Mouse (Mus musculus) layer of hippocampus, adult 11-12 months (tissue): ENCODE results near the gene Ccdc61.

Experiments used
- DNase-seq: peaks from one replicate; pipeline ENCODE4 v3.0.0; 2022; ENCODE audit warnings: low spot score

Gene Ccdc61

DNA sequence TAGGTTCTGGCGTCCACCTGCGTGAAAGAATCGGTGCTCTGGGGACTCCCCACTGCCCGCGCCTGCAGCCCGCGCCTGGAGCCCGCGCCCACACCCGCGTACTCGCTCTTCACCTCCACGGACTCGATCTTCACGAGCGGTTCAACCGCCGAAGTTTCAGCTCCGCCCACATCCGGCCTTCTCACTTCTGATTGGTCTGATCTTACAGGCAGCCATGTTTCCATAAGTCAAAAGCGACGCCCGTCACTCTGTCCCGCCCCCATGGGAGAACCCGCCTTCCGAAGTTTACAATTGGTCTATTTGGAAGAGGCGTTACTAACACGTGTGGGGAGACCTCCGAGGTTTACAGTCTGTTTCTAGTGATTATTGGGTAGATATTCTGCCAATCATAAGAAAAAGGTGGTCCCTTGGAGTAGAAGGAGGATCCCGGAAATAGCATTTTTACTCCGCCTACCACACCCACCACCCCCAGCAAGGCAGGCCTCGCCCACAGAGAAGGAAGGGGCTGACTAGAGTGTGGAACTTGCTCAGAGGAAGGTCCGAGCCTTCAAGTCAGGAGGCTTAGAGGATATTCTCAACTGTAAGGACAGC lies at the start of gene Ccdc61:
Gene Ccdc61 (minus strand): TSS at position 175 of the 591 bp plus-strand sequence.
- DNase-seq = peak; percentile 99

- no peak for DNase-seq
Measured at GRCm38 (mm10) chr7:18959446-18959845, 49.2 kb upstream of the Ccdc61 start.

- no peak for DNase-seq
Measured at GRCm38 (mm10) chr7:18958384-18958766, 48.2 kb upstream of the Ccdc61 start.

DNA sequence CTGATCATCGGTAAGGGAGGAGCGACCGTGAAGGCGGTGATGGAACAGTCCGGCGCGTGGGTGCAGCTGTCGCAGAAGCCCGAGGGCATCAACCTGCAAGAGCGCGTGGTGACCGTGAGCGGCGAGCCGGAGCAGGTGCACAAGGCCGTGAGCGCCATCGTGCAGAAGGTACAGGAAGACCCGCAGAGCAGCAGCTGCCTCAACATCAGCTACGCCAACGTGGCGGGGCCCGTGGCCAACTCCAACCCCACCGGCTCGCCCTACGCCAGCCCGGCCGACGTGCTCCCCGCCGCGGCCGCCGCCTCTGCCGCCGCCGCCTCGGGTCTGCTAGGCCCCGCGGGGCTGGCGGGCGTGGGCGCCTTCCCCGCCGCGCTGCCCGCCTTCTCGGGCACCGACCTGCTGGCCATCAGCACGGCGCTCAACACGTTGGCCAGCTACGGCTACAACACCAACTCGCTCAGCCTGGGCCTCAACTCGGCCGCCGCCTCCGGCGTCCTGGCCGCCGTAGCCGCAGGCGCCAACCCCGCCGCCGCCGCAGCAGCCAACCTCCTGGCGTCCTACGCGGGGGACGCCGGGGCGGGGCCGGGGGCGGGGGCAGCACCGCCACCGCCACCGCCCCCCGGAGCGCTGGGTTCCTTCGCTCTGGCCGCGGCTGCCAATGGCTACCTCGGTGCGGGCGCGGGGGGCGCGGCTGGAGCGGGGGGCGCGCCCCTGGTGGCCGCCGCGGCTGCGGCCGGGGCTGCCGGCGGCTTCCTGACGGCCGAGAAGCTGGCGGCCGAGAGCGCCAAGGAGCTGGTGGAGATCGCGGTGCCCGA lies 47.6 kb upstream of the Ccdc61 start:
- peak; percentile 53 for DNase-seq

DNA sequence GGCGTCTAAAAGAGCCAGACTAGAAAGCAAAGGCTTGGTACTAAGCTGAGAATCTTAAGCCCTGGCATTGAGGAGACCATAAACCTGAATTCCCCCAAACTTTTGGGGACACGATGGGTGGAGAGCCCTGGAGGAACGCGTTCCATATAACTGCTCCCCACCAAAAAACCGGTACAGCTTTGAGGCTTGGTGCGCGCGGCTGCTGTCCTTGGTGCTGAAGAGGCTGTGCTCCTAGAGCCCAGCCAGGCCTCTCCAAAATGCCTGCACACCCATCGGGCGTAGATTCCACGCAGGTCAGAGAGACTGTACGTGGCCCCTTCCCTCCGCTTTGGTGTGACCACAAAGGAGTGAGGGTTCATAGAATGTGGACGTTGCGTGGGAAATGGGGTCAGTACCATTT lies 41.2 kb upstream of the Ccdc61 start:
- DNase-seq = no peak

- DNase-seq = no peak
Measured at GRCm38 (mm10) chr7:18950523-18951315, 40.5 kb upstream of the Ccdc61 start.

DNA sequence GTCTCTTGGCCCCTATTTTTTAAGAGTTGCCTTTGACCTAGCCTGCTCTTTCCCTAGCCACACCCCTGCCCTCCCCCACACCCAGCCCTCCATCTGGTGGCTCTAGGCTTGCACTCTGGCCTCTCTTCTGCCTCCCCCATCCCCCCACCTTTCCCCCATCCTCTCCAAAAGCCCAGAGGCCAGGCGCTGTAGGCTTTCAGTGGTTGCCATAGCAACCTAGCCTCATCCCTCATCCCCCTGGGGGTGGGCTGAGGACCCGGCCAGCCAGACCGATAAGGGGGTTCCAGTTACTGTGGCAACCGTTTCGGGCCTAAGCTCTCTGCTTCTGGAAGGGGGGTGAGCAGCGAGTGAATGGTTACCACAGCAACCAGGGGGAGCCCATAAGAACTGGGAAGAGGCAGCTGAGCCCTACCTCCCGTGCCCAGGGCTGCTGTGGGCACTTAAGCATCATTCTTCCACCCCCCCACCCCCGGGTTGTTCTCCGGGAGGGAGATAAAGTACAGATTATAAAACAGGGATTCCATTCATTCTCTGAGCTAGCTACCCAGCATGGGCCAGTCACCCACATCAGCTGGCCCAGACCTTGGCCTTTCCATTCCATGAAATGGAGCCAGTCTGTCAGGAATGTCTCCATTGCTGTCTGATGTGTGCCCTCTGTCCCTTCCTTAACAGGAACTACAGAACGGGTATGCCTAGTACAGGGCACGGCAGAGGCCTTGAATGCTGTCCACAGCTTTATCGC lies 39.7 kb upstream of the Ccdc61 start:
- DNase-seq = no peak

DNA sequence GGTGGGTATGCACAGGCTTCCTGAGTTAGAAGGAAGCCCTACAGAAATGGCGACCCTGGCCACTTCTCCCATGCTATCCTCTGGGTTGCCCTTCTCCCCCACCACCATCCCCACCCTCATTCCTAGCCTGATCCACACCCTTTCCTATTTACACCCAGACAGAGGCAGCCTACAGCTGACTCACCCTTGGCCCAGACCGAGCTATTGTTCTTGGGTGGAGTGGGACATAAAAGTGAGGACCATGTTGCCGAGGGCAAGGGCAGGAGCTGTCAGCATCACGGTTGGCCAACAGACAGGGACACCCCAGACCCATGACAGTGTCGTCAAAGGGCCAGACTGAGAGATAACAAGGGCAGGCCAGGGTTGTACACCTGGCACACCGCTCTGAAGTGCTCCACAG lies 37.9 kb upstream of the Ccdc61 start:
- no peak for DNase-seq

DNA sequence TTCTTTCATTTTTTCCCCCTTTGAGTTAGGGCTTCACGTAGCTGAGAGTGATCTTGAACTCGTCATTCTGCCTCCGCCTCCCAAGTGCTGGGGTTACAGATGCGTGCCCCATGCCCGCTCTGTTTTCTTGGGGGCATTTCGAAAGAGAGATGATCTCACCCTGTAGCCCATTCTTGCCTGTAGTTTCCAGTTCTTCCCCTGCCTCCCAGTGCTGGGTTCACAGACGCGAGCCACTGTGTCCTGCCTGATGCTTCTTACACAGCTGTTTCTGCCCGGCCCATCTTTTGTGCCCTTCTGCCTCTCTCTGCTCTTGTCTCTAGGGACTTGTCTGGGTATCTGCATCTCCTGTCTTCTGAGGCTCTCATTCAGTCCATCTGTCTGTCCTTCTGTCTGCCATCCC lies 32.6 kb upstream of the Ccdc61 start:
- no peak for DNase-seq

DNA sequence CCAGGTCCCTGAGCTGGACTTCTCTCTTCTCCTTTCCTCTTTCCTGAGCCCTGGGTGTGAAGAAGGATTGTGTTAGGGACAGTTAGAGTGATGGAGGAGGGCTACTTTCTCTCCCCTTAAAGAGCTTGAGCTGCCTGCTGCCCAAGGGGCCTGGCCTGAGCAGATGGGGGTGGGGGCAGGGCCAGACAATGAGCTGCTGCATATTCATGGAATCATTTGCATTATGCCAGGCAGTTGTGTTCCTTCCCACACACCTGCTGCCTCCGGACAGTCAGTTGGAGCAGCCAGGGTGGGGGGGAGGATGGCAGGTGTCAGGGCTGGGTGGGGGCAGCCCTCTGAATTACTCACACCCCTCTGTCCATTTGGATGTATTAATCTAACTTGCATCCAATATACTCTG lies 32.2 kb upstream of the Ccdc61 start:
- DNase-seq = no peak

GRCm38 (mm10) chr7:18927759-18928158 lies 17.5 kb upstream of the Ccdc61 start:
- no peak for DNase-seq

DNA sequence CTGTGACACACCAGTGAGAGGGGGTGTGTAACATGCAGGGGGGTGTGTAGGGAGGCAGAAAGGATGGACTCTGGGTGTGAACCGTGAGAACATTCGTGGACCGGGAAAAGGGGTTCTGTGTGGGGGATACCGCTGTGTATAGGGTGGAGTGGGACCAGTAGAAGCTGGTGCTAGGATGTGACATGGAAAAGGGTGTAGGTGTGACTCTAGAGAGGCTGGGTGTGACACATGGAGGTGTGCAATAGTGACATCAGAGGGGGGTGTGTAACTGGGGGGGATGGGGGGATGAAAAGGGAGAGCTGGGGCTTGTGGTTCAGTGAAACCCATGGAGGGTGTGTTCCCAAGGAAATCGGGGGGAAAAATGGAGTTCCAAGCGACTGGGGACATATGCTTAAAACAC lies 16.7 kb upstream of the Ccdc61 start:
- no peak for DNase-seq

DNA sequence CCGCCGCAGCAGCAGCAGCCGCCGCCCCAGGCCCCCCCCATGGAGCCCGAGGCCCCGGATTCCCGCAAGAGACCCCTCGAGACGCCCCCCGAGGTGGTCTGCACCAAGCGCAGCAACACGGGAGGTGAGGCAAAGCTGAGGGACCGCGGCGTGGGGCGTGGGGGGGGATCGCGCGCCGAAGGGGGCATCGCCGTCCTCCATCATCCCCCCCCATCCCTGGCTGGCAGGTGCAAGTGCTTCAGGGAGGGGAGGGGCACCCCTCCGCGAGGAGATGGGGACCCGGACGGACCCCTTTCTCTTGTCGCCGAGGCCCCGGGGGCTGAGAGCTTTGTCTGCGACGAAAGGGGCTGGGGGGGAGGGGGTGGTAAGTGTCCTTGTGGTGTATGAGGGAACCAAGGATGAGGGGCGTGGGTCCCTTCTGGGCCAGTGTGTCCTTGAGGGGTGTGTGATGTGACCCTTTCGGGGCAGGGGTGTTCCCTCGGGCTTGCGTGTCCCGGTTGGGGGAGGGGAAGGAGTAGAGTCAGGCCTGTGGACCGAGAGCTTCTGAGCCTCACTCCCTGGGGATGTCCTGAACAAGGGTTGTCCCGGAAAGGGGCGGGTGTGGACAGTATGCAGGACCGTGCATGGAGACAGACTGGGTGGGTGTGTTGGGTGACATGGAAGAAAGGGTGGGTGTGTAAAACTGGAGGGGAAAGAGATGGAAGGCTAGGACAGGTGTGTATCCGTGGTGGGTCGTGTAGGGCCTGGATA lies 16.0 kb upstream of the Ccdc61 start:
- no peak for DNase-seq

GRCm38 (mm10) chr7:18925162-18925938 lies 15.1 kb upstream of the Ccdc61 start, which contains the start of gene Nova2:
Gene Nova2, plus strand, starts transcription at chr7:18925888.
- DNase-seq = peak; percentile 97

GRCm38 (mm10) chr7:18924321-18924720 lies 14.1 kb upstream of the Ccdc61 start:
- DNase-seq = no peak

DNA sequence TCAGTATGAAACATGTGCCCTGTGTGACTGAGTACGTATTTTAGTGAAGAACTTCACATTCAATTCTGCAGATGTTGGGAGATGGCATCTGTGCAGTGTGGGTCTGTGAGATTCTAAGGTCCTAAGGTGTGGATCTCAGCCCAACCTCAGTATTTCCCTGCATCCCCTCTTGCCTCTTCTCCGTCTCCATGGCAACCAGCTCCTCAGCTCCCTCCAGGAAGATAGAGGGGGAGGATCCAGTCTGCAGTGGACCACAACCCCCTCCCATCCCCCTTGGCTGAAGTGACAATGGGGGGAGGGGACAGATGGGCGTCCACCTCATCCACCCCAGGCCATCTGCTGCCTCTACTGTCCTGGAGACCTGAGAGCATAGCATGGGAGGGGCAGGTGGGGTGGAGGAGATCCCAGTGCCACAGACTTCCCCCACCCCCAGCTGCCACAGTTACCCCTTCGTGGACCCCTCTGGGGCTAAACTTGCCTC lies 13.5 kb upstream of the Ccdc61 start:
- no peak for DNase-seq

GRCm38 (mm10) chr7:18923267-18923666 lies 13.1 kb upstream of the Ccdc61 start:
- peak; percentile 42 for DNase-seq

DNA sequence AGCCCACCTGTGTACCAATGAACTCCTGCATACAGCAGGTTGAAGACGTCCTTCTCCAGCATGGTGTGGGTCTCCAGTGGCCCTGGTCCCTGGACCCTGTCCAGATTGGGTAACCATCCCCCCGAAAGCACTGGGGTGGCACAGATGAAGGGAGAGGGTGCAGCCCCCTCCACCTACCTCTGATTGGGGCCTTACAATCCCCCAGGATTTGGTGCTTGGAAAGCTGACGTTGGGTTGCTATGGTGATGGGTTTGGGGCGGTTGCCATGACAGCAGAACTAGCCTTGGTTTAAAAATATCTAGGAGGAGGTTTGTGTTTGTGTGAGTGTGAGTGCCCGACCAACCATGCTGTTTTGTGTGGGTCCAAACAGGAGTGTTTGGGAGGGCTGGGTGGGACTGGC lies 12.6 kb upstream of the Ccdc61 start:
- DNase-seq = peak; percentile 88

DNA sequence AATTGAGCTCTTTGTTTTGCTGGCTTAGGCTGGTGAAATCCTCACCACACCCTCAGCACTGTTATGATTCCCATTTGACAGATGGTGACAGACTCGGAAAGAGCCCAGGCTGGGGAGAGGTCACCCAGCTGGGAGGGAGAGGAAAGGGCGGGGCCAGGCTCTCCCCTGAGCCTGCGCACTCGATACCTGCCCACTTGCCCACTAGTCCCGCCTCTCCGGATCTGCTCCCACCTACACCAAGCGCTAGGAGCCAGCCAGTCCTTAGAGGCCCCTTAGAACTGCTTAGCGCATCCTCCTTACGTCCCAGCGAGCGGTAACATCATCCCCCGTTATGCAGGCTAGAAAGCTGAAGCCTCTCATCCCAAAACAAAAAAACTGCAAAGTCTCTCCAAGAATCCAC lies 10.9 kb upstream of the Ccdc61 start:
- DNase-seq = peak; percentile 73

DNA sequence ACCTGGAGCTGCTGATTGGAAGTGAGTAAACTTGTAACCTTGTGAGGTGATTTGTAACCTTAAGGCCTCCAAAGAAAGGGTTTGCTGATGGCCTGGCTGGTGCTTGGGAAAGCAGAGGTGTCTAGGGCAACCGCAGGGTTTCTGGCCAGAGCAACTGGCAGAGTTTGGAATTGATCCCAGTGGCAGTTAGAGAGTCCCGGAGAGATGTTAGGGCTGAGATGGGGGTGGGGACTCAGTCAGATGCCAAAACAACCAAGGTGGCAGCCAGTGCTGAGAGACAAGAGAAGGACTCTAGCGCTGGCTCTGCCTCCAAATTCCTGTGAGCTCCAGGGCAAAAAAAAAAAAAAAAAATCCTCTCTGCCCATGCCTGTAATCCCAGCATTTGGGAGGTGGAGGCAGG lies 7.7 kb upstream of the Ccdc61 start:
- no peak for DNase-seq

DNA sequence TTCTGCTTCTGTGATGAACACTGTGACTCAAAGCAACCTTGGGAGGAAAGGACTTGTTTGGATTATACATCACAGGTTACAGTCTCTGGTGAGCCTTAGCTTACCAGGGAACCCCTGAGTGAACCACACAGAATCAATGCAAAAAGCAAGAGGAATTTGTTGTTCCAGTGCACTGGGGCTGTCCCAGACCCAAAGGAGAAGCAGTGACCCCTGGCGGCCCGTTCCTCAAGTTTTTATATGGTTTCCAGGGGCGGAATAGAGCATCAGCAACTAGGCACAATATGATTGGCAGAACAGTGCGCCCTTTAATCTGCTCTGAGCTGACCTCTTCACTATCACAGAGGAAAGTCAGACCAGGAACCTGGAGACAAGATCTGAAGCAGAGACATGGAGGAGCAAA lies 6.0 kb upstream of the Ccdc61 start:
- DNase-seq = no peak
